Mouse (Mus musculus): ENCODE results near the gene Pmis2. TPM values are rescaled to one million over a fixed set of nuclear protein-coding genes. Genes with fewer than 3 reads are reported as not detected.

Gene Pmis2
- total and polyA plus RNA-seq, 2 experiments from 2014 or later, result not detected

DNA sequence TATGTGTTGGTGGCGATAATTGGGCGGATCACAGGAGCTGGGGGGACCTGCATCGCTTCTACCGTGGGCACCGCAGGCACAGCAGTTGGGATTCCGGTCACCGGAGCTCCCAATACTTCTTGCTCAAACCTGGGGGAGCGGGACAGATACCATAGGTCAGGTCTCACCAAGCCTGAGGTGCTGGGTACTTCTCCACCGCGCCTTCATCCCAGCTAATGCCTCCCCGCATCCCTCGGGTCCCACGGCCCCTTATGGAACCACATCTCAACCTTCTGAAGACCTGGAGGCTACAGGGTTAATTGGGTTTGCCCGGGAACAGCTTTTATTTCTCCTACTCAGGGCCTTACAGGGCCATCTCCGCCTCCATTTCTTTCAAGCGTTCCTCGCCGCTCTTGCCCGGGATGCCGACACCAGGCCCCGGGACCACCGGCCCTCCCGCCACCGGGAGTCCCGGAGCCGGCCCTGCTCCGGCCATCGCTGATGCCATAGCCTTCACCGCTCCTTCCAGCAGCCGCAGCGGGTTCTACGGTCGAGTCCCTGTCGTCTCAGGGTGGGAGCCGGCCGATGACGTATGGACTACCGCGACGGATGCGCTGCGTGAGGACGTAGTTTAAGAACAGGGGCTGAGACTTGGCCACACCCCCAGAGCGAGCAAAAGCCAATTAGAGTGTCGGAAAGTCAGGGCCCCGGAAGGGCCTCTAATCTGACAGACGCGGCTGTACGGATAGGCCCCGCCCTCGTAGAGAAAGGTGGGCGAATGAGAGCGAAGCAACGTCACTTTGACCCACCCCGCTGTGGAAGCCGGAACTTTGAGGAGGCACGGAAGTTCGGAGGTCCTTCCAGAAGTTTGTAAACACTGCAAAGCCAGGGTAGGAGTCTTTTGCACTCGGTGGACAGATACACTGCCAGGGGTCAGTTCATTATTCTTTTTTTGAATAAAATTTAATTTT is 21.5 kb downstream of the Pmis2 start, which contains the start of gene Rbm42:
TSS of gene Rbm42 (minus strand) at position 727 of the 950 bp plus-strand sequence.
- under 1% methylated on average over 59 of the region's 59 CpGs for WGBS
- Histone ChIP-seq H3K27ac (ENCODE audit: low read depth) (peak within 1 kb of the TSS; percentile 79), H3K4me1 (ENCODE audit: control insufficient read depth, insufficient read depth) (peaks cover 8% of the 10 kb centered on the region; the same call in 1 of the 2 replicates), H3K9ac (replicated peaks; ENCODE audit: low read depth, low read length) (peak within 1 kb of the TSS; percentile 95), H3K27me3 (ENCODE audit: control insufficient read depth, insufficient read depth, low read length) (no peaks in the 10 kb centered on the region), H3K4me2 (ENCODE audit: low read depth, low read length) (peak within 1 kb of the TSS; percentile 93), H3K4me3 (ENCODE audit: low read depth, low read length) (peak within 1 kb of the TSS; percentile 99), H3K9me3 (replicated peaks; ENCODE audit: control insufficient read depth, low read length) (no peaks in the 10 kb centered on the region), H3K36me3 (replicated peaks; ENCODE audit: control insufficient read depth, insufficient read depth, low read length) (peaks cover 42% of the 10 kb centered on the region)
- no peak for TF ChIP-seq EP300 (IDR thresholded peaks at IDR 0.05; ENCODE audit: low read depth)
- no peak for TF ChIP-seq CTCF (IDR thresholded peaks at IDR 0.05; ENCODE audit: low read depth)
- peak; percentile 98 for DNase-seq (ENCODE audit: low spot score)
- ATAC-seq (ENCODE audit: insufficient read depth, low read depth), result peak; percentile 100

DNA sequence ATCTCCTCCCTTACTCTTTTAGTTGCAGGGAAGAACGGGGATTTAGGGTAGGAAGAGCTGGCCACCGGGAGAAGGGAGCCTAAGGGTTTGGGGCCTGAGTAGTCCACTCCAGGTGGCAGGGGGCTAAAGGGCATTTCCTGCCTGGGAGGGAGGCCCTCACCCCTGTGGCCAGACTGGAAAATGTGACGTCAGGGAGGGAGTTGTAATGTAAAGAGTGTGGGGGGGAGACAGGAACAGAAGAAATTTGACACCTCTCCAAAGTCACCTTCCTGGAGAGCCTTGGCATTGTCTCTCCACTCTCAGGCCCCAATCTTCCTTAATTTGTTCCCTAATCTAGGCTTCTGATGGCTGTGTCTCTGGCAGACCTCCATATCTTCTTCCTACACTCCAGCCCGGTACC is 32.3 kb downstream of the Pmis2 start:
- no peak for DNase-seq (ENCODE audit: low spot score)
- peaks cover 27% of the 10 kb centered on the region for H3K27me3 ChIP-seq (ENCODE audit: control insufficient read depth, insufficient read depth, low read length)
- no peak for ATAC-seq (ENCODE audit: insufficient read depth, low read depth)
- H3K4me3 ChIP-seq (ENCODE audit: low read depth, low read length), result no peak overlapping the region
- H3K4me2 ChIP-seq (ENCODE audit: low read depth, low read length), result no peak overlapping the region
- peaks cover 42% of the 10 kb centered on the region for H3K36me3 ChIP-seq (replicated peaks; ENCODE audit: control insufficient read depth, insufficient read depth, low read length)
- 7% methylated on average over 4 of the region's 4 CpGs for WGBS
- no peak for TF ChIP-seq CTCF (IDR thresholded peaks at IDR 0.05; ENCODE audit: low read depth)
- no peak for TF ChIP-seq EP300 (IDR thresholded peaks at IDR 0.05; ENCODE audit: low read depth)
- no peak overlapping the region for H3K27ac ChIP-seq (ENCODE audit: low read depth)
- H3K9me3 ChIP-seq (replicated peaks; ENCODE audit: control insufficient read depth, low read length), result no peaks in the 10 kb centered on the region
- H3K4me1 ChIP-seq (ENCODE audit: control insufficient read depth, insufficient read depth), result no peaks in the 10 kb centered on the region
- H3K9ac ChIP-seq (replicated peaks; ENCODE audit: low read depth, low read length), result no peak overlapping the region

DNA sequence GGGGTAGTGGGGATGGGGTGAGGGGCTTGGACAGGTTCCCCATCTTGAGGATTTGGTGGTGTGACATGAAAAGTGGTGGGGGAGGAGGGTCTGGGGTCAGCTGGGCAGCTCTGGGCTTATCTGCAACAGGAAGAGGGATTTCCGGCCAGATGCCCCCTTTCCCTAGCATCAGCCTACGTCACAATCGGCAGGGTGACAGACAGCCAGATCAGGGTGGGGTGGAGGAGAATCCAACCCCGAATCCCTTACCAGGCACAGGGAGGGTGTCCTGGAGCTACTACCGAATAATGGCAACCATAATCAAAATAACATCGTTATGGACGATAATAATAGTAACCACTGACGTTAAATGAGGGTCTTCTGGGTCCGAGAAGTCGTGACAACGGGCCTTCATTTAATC is 35.0 kb downstream of the Pmis2 start:
- ATAC-seq (ENCODE audit: insufficient read depth, low read depth), result no peak
- peaks cover 51% of the 10 kb centered on the region for H3K27me3 ChIP-seq (ENCODE audit: control insufficient read depth, insufficient read depth, low read length)
- no peak overlapping the region for H3K4me2 ChIP-seq (ENCODE audit: low read depth, low read length)
- no peaks in the 10 kb centered on the region for H3K9me3 ChIP-seq (replicated peaks; ENCODE audit: control insufficient read depth, low read length)
- no peak for TF ChIP-seq CTCF (IDR thresholded peaks at IDR 0.05; ENCODE audit: low read depth)
- TF ChIP-seq EP300 (IDR thresholded peaks at IDR 0.05; ENCODE audit: low read depth), result no peak
- H3K9ac ChIP-seq (replicated peaks; ENCODE audit: low read depth, low read length), result no peak overlapping the region
- WGBS, result 13% methylated on average over 11 of the region's 11 CpGs
- DNase-seq (ENCODE audit: low spot score), result no peak
- H3K4me1 ChIP-seq (ENCODE audit: control insufficient read depth, insufficient read depth), result no peaks in the 10 kb centered on the region
- no peak overlapping the region for H3K27ac ChIP-seq (ENCODE audit: low read depth)
- no peak overlapping the region for H3K4me3 ChIP-seq (ENCODE audit: low read depth, low read length)
- H3K36me3 ChIP-seq (replicated peaks; ENCODE audit: control insufficient read depth, insufficient read depth, low read length), result peaks cover 15% of the 10 kb centered on the region

DNA sequence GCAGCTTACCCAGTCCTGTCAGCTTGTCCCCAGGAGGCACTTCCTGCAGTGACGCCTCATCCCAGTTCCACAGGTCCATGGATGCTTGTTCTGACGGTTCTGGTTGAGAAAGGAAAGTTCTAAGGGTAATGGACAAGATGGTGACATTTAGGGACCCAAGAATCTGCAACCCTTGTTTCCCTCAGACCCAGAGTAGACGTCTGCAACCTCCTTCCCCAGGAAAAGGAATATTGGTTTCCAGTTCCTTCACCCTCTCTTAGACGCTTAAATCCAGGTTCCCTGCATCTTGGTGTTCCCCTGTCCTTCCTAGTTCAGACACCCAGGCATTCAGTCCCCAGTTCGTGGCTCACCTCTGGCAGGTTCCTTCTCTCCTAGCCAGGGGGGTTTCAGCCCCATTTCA is 35.7 kb downstream of the Pmis2 start, which contains the start of gene Etv2:
TSS of gene Etv2 (minus strand) at position 101 of the 400 bp plus-strand sequence.
- Histone ChIP-seq H3K9ac (replicated peaks; ENCODE audit: low read depth, low read length) (no peak within 1 kb of the TSS), H3K27ac (ENCODE audit: low read depth) (no peak within 1 kb of the TSS), H3K36me3 (replicated peaks; ENCODE audit: control insufficient read depth, insufficient read depth, low read length) (peaks cover 9% of the 10 kb centered on the region), H3K4me3 (ENCODE audit: low read depth, low read length) (peak within 1 kb of the TSS; percentile 10; the same call in 1 of the 2 replicates), H3K4me1 (ENCODE audit: control insufficient read depth, insufficient read depth) (no peaks in the 10 kb centered on the region), H3K4me2 (ENCODE audit: low read depth, low read length) (peak within 1 kb of the TSS; percentile 12; the same call in 1 of the 2 replicates), H3K9me3 (replicated peaks; ENCODE audit: control insufficient read depth, low read length) (no peaks in the 10 kb centered on the region), H3K27me3 (ENCODE audit: control insufficient read depth, insufficient read depth, low read length) (peaks cover 53% of the 10 kb centered on the region)
- ATAC-seq (ENCODE audit: insufficient read depth, low read depth) (no peak), DNase-seq (ENCODE audit: low spot score) (no peak)
- TF ChIP-seq CTCF (IDR thresholded peaks at IDR 0.05; ENCODE audit: low read depth), result no peak
- no peak for TF ChIP-seq EP300 (IDR thresholded peaks at IDR 0.05; ENCODE audit: low read depth)
- 8% methylated on average over 5 of the region's 5 CpGs for WGBS

DNA sequence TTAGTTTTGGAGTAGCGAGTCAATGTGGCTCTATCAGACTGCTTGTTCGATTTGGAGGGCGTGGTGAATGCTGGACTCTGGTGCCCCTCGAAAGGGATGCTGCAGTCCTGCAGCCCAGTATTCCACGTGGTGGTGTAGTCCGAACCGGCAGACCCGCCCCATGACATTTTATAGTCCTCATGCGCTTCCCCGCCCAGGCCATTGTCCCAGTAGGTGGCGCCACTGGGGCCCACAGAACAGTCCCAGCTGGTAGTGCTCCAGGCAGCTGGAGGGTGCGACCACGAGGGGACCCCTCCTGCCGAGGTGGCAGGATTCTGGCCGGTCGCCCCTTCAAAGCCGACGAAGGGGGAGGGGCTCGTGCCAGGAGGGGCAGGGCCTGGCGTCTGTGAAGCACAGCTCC is 36.8 kb downstream of the Pmis2 start:
- TF ChIP-seq EP300 (IDR thresholded peaks at IDR 0.05; ENCODE audit: low read depth) (no peak), CTCF (IDR thresholded peaks at IDR 0.05; ENCODE audit: low read depth) (peak; percentile 56)
- no peak for DNase-seq (ENCODE audit: low spot score)
- peak; percentile 73 for ATAC-seq (ENCODE audit: insufficient read depth, low read depth)
- Histone ChIP-seq H3K27ac (ENCODE audit: low read depth) (no peak overlapping the region), H3K9ac (replicated peaks; ENCODE audit: low read depth, low read length) (no peak overlapping the region), H3K9me3 (replicated peaks; ENCODE audit: control insufficient read depth, low read length) (no peaks in the 10 kb centered on the region), H3K27me3 (ENCODE audit: control insufficient read depth, insufficient read depth, low read length) (peaks cover 53% of the 10 kb centered on the region), H3K4me3 (ENCODE audit: low read depth, low read length) (peak overlapping the region; percentile 10; the same call in 1 of the 2 replicates), H3K4me2 (ENCODE audit: low read depth, low read length) (peak overlapping the region; percentile 12; the same call in 1 of the 2 replicates), H3K4me1 (ENCODE audit: control insufficient read depth, insufficient read depth) (no peaks in the 10 kb centered on the region), H3K36me3 (replicated peaks; ENCODE audit: control insufficient read depth, insufficient read depth, low read length) (no peaks in the 10 kb centered on the region)
- WGBS, result under 1% methylated on average over 20 of the region's 20 CpGs

All from heart, postnatal 0 days (tissue).